Mouse (Mus musculus): ENCODE measurements around the gene Ccdc33. TPM values are rescaled to one million over a fixed set of nuclear protein-coding genes. Genes with fewer than 3 reads are reported as not detected.

Ccdc33 gene
- polyA plus RNA-seq, 1 experiment from 2014 or later, result 0.25 TPM

DNA sequence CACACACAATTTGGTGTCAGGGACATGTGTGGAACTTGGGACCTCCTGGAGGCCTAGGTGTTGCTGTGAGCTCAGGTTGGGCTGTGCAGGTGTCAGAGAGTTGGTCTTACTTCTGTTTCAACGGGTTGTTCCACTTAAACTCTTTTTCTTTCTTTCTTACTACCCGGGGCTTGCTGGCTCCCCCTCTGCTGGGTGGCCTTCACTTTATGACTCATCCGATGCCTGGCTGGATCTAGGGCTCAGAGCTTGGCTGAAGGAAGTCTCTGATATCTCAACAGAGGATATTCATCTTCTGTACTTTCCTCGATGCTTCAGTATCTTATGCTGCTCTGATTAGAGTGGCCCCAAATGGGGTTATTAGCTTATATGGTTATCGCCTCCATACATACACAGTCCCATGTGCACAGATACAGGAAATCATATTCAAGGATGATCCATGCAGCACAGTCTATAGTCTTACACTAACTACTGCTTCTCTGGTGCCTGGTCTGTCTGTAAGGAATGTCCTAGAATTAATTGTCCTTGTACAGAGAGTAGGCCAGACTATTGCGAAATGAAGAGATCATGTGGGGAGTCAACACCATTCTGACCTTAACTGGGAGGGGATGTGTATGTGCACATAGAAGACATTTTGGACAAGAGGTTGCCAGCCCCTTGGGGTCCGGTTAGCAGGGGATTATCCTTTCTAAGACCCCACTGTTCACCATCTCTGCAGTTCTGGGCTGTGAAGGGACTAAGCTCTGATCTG, 82.5 kb downstream of the Ccdc33 start:
- no peaks in the 10 kb centered on the region for H3K4me1 ChIP-seq (ENCODE audit: control insufficient read depth, insufficient read depth, low read length)
- H3K4me2 ChIP-seq (ENCODE audit: low read depth, low read length), result no peak overlapping the region
- no peak overlapping the region for H3K9ac ChIP-seq (ENCODE audit: low read depth, low read length)
- no peak overlapping the region for H3K27ac ChIP-seq (replicated peaks; ENCODE audit: low read depth, low read length)
- WGBS, result 69% methylated on average over 7 of the region's 7 CpGs
- H3K27me3 ChIP-seq (replicated peaks; ENCODE audit: control insufficient read depth, insufficient read depth, low read length), result no peaks in the 10 kb centered on the region
- ATAC-seq (ENCODE audit: low read depth) (no peak), DNase-seq (ENCODE audit: low spot score) (no peak)
- no peaks in the 10 kb centered on the region for H3K36me3 ChIP-seq (ENCODE audit: control insufficient read depth, insufficient read depth, low read length)
- H3K4me3 ChIP-seq (ENCODE audit: low read depth, low read length), result no peak overlapping the region
- H3K9me3 ChIP-seq (ENCODE audit: control insufficient read depth, low read length), result no peaks in the 10 kb centered on the region

DNA sequence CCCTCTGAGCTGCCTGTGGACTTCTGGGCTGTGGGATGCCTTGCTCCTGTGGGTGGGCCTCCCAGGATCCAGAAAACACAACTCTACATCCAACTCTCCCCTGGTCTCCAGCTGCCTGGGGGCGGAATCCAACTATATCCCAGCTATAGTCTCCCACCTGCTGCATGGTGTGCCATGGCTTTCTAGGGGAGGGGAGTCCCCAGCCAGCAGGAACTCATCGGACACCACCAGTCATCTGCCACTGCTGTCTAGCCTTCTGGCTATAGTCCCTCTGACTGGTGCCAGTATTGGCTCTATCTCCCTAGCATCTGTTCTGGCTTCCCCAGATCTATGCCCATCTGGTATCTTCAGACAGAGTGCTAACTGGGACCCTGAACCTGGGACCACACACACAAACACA, 83.1 kb downstream of the Ccdc33 start:
- ATAC-seq (ENCODE audit: low read depth), result no peak
- Histone ChIP-seq H3K4me1 (ENCODE audit: control insufficient read depth, insufficient read depth, low read length) (no peaks in the 10 kb centered on the region), H3K27me3 (replicated peaks; ENCODE audit: control insufficient read depth, insufficient read depth, low read length) (no peaks in the 10 kb centered on the region), H3K27ac (replicated peaks; ENCODE audit: low read depth, low read length) (no peak overlapping the region), H3K9ac (ENCODE audit: low read depth, low read length) (no peak overlapping the region), H3K4me3 (ENCODE audit: low read depth, low read length) (no peak overlapping the region), H3K9me3 (ENCODE audit: control insufficient read depth, low read length) (no peaks in the 10 kb centered on the region), H3K36me3 (ENCODE audit: control insufficient read depth, insufficient read depth, low read length) (no peaks in the 10 kb centered on the region), H3K4me2 (ENCODE audit: low read depth, low read length) (no peak overlapping the region)
- WGBS, result 82% methylated on average over 2 of the region's 2 CpGs
- DNase-seq (ENCODE audit: low spot score), result no peak

DNA sequence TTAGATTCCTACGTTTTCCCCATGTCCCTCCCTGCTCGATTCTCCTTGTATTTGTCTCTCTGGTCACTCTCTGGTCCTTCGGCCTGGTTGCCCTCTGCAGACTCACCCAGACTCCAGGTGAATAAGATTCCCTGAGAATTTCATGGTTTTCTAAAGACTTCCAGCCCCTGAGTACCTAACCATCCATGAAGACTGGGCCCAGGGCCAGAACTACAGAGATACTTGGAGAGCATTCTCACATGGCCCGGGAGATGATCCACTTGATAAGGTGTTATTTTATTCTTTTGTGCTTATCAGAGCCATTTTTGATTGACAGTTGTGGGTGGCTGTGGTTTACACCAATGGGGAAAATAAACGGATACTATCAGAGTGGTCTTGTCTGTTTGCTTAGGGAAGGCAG, 86.7 kb downstream of the Ccdc33 start:
- 67% methylated on average over 5 of the region's 5 CpGs for WGBS
- no peaks in the 10 kb centered on the region for H3K9me3 ChIP-seq (ENCODE audit: control insufficient read depth, low read length)
- H3K36me3 ChIP-seq (ENCODE audit: control insufficient read depth, insufficient read depth, low read length), result no peaks in the 10 kb centered on the region
- ATAC-seq (ENCODE audit: low read depth) (no peak), DNase-seq (ENCODE audit: low spot score) (no peak)
- no peaks in the 10 kb centered on the region for H3K27me3 ChIP-seq (replicated peaks; ENCODE audit: control insufficient read depth, insufficient read depth, low read length)
- no peak overlapping the region for H3K27ac ChIP-seq (replicated peaks; ENCODE audit: low read depth, low read length)
- H3K4me1 ChIP-seq (ENCODE audit: control insufficient read depth, insufficient read depth, low read length), result no peaks in the 10 kb centered on the region
- no peak overlapping the region for H3K4me2 ChIP-seq (ENCODE audit: low read depth, low read length)
- no peak overlapping the region for H3K9ac ChIP-seq (ENCODE audit: low read depth, low read length)
- no peak overlapping the region for H3K4me3 ChIP-seq (ENCODE audit: low read depth, low read length)

DNA sequence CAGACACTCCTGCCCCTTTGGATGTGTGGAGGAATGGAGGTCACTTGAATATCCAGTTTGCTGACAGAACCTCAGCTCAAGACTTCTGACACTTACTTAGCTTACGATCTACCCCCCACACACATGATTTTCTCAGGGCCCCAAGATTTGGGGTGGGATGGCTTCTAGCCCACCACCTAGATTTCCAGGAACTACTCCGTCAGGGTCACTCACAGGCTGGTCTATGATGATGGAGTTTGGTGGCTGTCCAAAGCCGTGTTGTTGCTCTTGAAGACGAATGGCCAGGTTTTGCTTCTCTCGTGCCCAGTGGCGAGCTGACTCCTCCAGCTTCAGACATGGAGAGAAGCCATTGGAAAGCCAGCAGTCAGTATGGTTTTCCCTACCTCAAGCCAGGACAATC, 89.0 kb downstream of the Ccdc33 start:
- Histone ChIP-seq H3K36me3 (ENCODE audit: control insufficient read depth, insufficient read depth, low read length) (no peaks in the 10 kb centered on the region), H3K9me3 (ENCODE audit: control insufficient read depth, low read length) (no peaks in the 10 kb centered on the region), H3K27ac (replicated peaks; ENCODE audit: low read depth, low read length) (no peak overlapping the region), H3K27me3 (replicated peaks; ENCODE audit: control insufficient read depth, insufficient read depth, low read length) (no peaks in the 10 kb centered on the region), H3K4me2 (ENCODE audit: low read depth, low read length) (no peak overlapping the region), H3K9ac (ENCODE audit: low read depth, low read length) (no peak overlapping the region), H3K4me3 (ENCODE audit: low read depth, low read length) (no peak overlapping the region), H3K4me1 (ENCODE audit: control insufficient read depth, insufficient read depth, low read length) (no peaks in the 10 kb centered on the region)
- ATAC-seq (ENCODE audit: low read depth), result no peak
- no peak for DNase-seq (ENCODE audit: low spot score)
- WGBS, result 79% methylated on average over 6 of the region's 6 CpGs

DNA sequence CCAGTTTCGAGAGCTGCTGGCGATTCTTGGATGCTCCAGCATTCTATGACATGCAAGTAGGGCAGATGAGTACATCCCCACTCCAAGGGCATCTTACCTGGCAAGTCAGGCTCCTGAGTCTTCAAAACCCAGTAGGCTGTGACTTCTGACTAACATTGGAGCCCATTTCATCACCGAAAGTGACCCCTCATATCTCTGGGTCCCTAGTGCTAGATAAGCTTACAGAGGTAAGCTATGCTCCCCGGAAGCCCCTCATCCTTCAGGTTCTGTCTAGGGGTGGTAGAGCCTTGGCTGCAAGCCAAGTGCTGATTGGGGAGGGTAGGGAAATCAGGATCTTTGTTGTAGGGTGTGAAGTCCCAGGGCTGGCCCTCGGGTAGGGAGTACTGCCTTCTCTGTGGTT, 89.8 kb downstream of the Ccdc33 start:
- no peaks in the 10 kb centered on the region for H3K27me3 ChIP-seq (replicated peaks; ENCODE audit: control insufficient read depth, insufficient read depth, low read length)
- no peak overlapping the region for H3K27ac ChIP-seq (replicated peaks; ENCODE audit: low read depth, low read length)
- whole genome bisulfite sequencing, result 58% methylated on average over 5 of the region's 5 CpGs
- DNase-seq (ENCODE audit: low spot score) (no peak), ATAC-seq (ENCODE audit: low read depth) (no peak)
- no peak overlapping the region for H3K4me3 ChIP-seq (ENCODE audit: low read depth, low read length)
- H3K36me3 ChIP-seq (ENCODE audit: control insufficient read depth, insufficient read depth, low read length), result no peaks in the 10 kb centered on the region
- H3K4me1 ChIP-seq (ENCODE audit: control insufficient read depth, insufficient read depth, low read length), result no peaks in the 10 kb centered on the region
- no peak overlapping the region for H3K9ac ChIP-seq (ENCODE audit: low read depth, low read length)
- H3K4me2 ChIP-seq (ENCODE audit: low read depth, low read length), result no peak overlapping the region
- no peaks in the 10 kb centered on the region for H3K9me3 ChIP-seq (ENCODE audit: control insufficient read depth, low read length)

DNA sequence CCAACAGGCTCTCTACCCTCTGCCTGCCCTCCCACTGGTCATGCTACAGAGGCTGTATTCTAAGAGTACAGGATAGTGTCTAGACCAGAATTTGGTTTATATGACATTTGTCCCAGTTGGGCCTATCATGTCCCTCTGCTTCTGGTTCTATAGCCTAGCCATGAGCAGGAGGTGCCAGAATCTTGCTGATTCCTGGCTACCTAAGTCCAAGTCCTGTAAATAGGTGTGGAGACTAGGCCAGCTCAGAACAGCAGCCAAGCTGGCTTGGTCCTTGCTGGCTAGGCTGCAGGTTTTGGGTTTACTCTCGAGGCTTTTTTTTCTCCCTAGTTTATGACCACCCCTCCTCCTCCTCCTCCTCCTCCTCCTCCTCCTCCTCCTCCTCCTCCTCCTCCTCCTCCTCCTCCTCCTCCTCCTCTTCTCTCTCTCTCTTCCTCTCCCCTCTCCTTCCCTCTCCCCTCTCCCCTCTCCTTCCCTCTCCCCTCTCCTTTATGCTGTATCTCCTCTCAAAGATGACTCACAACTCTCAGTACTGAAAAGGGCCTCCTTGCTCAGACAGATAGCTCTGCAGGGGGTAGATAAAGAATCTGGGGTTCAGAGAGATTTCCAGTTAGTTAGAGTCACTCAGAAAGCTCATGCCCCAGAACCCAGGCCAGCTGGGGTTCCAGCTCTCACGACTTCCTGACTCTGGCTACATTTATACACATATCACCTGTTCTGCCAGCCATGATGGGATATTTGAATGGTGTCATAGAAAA, 91.0 kb downstream of the Ccdc33 start:
- Histone ChIP-seq H3K36me3 (ENCODE audit: control insufficient read depth, insufficient read depth, low read length) (no peaks in the 10 kb centered on the region), H3K4me3 (ENCODE audit: low read depth, low read length) (no peak overlapping the region), H3K27ac (replicated peaks; ENCODE audit: low read depth, low read length) (no peak overlapping the region), H3K4me1 (ENCODE audit: control insufficient read depth, insufficient read depth, low read length) (no peaks in the 10 kb centered on the region), H3K9ac (ENCODE audit: low read depth, low read length) (no peak overlapping the region), H3K4me2 (ENCODE audit: low read depth, low read length) (no peak overlapping the region), H3K27me3 (replicated peaks; ENCODE audit: control insufficient read depth, insufficient read depth, low read length) (no peaks in the 10 kb centered on the region), H3K9me3 (ENCODE audit: control insufficient read depth, low read length) (no peaks in the 10 kb centered on the region)
- ATAC-seq (ENCODE audit: low read depth) (no peak), DNase-seq (ENCODE audit: low spot score) (no peak)
- 43% methylated on average over 2 of the region's 2 CpGs for WGBS

DNA sequence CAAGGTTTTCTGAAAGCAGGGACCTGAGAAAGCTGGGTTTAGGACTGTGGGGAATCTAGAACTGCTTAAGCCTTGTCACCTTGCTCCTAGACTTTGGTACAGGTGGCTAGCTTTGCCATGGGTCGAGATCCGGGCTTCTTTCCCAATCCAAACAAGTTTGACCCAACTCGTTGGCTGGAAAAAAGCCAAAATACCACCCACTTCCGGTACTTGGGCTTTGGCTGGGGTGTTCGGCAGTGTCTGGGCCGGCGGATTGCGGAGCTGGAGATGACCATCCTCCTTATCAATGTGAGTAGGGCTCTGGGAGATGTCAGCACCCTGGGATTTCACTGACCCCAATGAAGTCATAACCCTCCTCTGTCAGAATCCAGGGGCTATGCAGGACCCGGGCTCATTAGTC, 92.6 kb downstream of the Ccdc33 start:
- ATAC-seq (ENCODE audit: low read depth) (no peak), DNase-seq (ENCODE audit: low spot score) (no peak)
- Histone ChIP-seq H3K4me3 (ENCODE audit: low read depth, low read length) (no peak overlapping the region), H3K36me3 (ENCODE audit: control insufficient read depth, insufficient read depth, low read length) (no peaks in the 10 kb centered on the region), H3K4me2 (ENCODE audit: low read depth, low read length) (no peak overlapping the region), H3K27ac (replicated peaks; ENCODE audit: low read depth, low read length) (no peak overlapping the region), H3K4me1 (ENCODE audit: control insufficient read depth, insufficient read depth, low read length) (no peaks in the 10 kb centered on the region), H3K9me3 (ENCODE audit: control insufficient read depth, low read length) (no peaks in the 10 kb centered on the region), H3K9ac (ENCODE audit: low read depth, low read length) (no peak overlapping the region), H3K27me3 (replicated peaks; ENCODE audit: control insufficient read depth, insufficient read depth, low read length) (no peaks in the 10 kb centered on the region)
- 81% methylated on average over 9 of the region's 9 CpGs for WGBS

DNA sequence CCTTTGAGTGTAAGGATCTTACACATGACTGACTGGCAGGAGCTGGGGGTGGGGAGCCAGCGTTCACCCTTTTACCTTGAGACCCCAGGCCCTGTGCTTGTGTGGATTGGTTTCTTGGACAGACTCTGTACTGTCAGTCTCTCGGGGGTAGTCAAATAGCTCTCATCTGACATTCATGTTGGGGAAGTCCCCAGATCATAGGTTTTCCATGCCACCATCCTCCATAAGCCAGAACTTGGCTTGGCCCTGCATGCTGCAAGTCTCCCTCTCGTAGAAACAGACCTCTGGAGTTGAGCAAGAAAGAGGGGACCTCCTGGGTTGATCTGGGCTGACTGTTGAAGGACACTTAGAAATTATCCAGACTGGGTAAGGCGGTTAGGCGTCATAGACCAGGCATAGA, 100.2 kb downstream of the Ccdc33 start:
- H3K4me2 ChIP-seq (ENCODE audit: low read depth, low read length), result no peak overlapping the region
- no peak overlapping the region for H3K9ac ChIP-seq (ENCODE audit: low read depth, low read length)
- H3K9me3 ChIP-seq (ENCODE audit: control insufficient read depth, low read length), result no peaks in the 10 kb centered on the region
- no peak overlapping the region for H3K4me3 ChIP-seq (ENCODE audit: low read depth, low read length)
- DNase-seq (ENCODE audit: low spot score) (no peak), ATAC-seq (ENCODE audit: low read depth) (no peak)
- H3K36me3 ChIP-seq (ENCODE audit: control insufficient read depth, insufficient read depth, low read length), result no peaks in the 10 kb centered on the region
- 85% methylated on average over 5 of the region's 5 CpGs for WGBS
- H3K27ac ChIP-seq (replicated peaks; ENCODE audit: low read depth, low read length), result no peak overlapping the region
- no peaks in the 10 kb centered on the region for H3K27me3 ChIP-seq (replicated peaks; ENCODE audit: control insufficient read depth, insufficient read depth, low read length)
- H3K4me1 ChIP-seq (ENCODE audit: control insufficient read depth, insufficient read depth, low read length), result no peaks in the 10 kb centered on the region

DNA sequence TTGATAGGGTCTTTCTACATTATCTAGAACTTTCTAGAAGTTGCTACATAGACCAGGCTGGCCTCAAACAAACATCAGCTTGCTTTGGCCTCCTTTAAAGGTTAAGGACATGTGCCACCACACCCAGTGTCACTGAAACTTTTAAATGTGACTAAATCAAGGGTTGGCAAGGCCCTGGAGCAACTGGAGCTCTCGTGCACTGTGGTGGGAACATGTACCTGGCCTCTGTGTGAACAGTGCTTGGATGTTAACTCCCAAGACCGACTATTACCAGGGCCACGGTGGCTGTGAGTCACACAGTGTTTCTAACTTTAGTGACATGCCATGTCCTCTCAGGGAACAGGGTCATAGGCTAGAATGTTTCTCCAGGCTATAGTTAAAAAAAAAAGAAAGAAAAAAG, 101.7 kb downstream of the Ccdc33 start:
- no peaks in the 10 kb centered on the region for H3K27me3 ChIP-seq (replicated peaks; ENCODE audit: control insufficient read depth, insufficient read depth, low read length)
- no peak for ATAC-seq (ENCODE audit: low read depth)
- no peaks in the 10 kb centered on the region for H3K9me3 ChIP-seq (ENCODE audit: control insufficient read depth, low read length)
- H3K36me3 ChIP-seq (ENCODE audit: control insufficient read depth, insufficient read depth, low read length), result no peaks in the 10 kb centered on the region
- no peak overlapping the region for H3K4me2 ChIP-seq (ENCODE audit: low read depth, low read length)
- no peak overlapping the region for H3K4me3 ChIP-seq (ENCODE audit: low read depth, low read length)
- no peak overlapping the region for H3K9ac ChIP-seq (ENCODE audit: low read depth, low read length)
- no peaks in the 10 kb centered on the region for H3K4me1 ChIP-seq (ENCODE audit: control insufficient read depth, insufficient read depth, low read length)
- no peak overlapping the region for H3K27ac ChIP-seq (replicated peaks; ENCODE audit: low read depth, low read length)
- DNase-seq (ENCODE audit: low spot score), result no peak
- WGBS, result 72% methylated on average over 3 of the region's 3 CpGs

Data from embryonic facial prominence, embryonic 14.5 days (tissue).